Mouse (Mus musculus): Measurements from ENCODE around the gene Osbpl11. TPM values are rescaled to one million over a fixed set of nuclear protein-coding genes. Genes with fewer than 3 reads are reported as not detected.

Osbpl11 gene
- total RNA-seq, 2 experiments from 2014 or later: 18.2 to 18.3 TPM

- Histone ChIP-seq H3K4me3 (no peak overlapping the region), H3K27ac (no peak overlapping the region)
- no peak for DNase-seq (ENCODE audit: low spot score in 2 of 2)
- TF ChIP-seq CTCF (conservative IDR thresholded peaks at IDR 0.05): no peak
Observed at GRCm38 (mm10) chr16:33258530-33258929, 73.7 kb downstream of the Osbpl11 start.

GRCm38 (mm10) chr16:33259824-33260223 lies 75.0 kb downstream of the Osbpl11 start:
- no peak for TF ChIP-seq CTCF (conservative IDR thresholded peaks at IDR 0.05)
- Histone ChIP-seq H3K27ac (no peak overlapping the region), H3K4me3 (no peak overlapping the region)
- no peak for DNase-seq (ENCODE audit: low spot score in 2 of 2)

- Histone ChIP-seq H3K4me3 (no peak overlapping the region), H3K27ac (no peak overlapping the region)
- no peak for TF ChIP-seq CTCF (conservative IDR thresholded peaks at IDR 0.05)
- no peak for DNase-seq (ENCODE audit: low spot score in 2 of 2)
Observed at GRCm38 (mm10) chr16:33260825-33261224, 76.0 kb downstream of the Osbpl11 start.

GRCm38 (mm10) chr16:33261584-33262061 lies 76.8 kb downstream of the Osbpl11 start:
- H3K4me3 ChIP-seq: no peak overlapping the region
- no peak overlapping the region for H3K27ac ChIP-seq
- DNase-seq (ENCODE audit: low spot score in 2 of 2): no peak
- TF ChIP-seq CTCF (conservative IDR thresholded peaks at IDR 0.05): no peak

GRCm38 (mm10) chr16:33262096-33262495 lies 77.2 kb downstream of the Osbpl11 start:
- no peak overlapping the region for H3K4me3 ChIP-seq
- no peak overlapping the region for H3K27ac ChIP-seq
- no peak for DNase-seq (ENCODE audit: low spot score in 2 of 2)
- TF ChIP-seq CTCF (conservative IDR thresholded peaks at IDR 0.05): no peak

GRCm38 (mm10) chr16:33267616-33268253 lies 82.9 kb downstream of the Osbpl11 start:
- H3K27ac ChIP-seq: no peak overlapping the region
- no peak for DNase-seq (ENCODE audit: low spot score in 2 of 2)

GRCm38 (mm10) chr16:33271824-33272223 lies 87.0 kb downstream of the Osbpl11 start:
- H3K4me3 ChIP-seq: no peak overlapping the region
- no peak for TF ChIP-seq CTCF (conservative IDR thresholded peaks at IDR 0.05)
- DNase-seq (ENCODE audit: low spot score in 2 of 2): no peak
- H3K27ac ChIP-seq: no peak overlapping the region

More at GRCm38 (mm10) chr16:33267616-33268253, 82.9 kb downstream of the Osbpl11 start:
- TF ChIP-seq CTCF (conservative IDR thresholded peaks at IDR 0.05): no peak
- no peak overlapping the region for H3K4me3 ChIP-seq

- no peak for TF ChIP-seq CTCF (conservative IDR thresholded peaks at IDR 0.05)
- no peak for DNase-seq (ENCODE audit: low spot score in 2 of 2)
- H3K27ac ChIP-seq: no peak overlapping the region
- H3K4me3 ChIP-seq: no peak overlapping the region
Observed at GRCm38 (mm10) chr16:33283079-33283478, 98.2 kb downstream of the Osbpl11 start.

GRCm38 (mm10) chr16:33288536-33288935 lies 103.7 kb downstream of the Osbpl11 start:
- no peak for DNase-seq (ENCODE audit: low spot score in 2 of 2)
- Histone ChIP-seq H3K4me3 (no peak overlapping the region), H3K27ac (no peak overlapping the region)
- no peak for TF ChIP-seq CTCF (conservative IDR thresholded peaks at IDR 0.05)

- no peak for TF ChIP-seq CTCF (conservative IDR thresholded peaks at IDR 0.05)
- Histone ChIP-seq H3K4me3 (no peak overlapping the region), H3K27ac (no peak overlapping the region)
- no peak for DNase-seq (ENCODE audit: low spot score in 2 of 2)
Observed at GRCm38 (mm10) chr16:33289981-33290380, 105.1 kb downstream of the Osbpl11 start.

GRCm38 (mm10) chr16:33292241-33292640 lies 107.4 kb downstream of the Osbpl11 start:
- no peak for DNase-seq (ENCODE audit: low spot score in 2 of 2)
- TF ChIP-seq CTCF (conservative IDR thresholded peaks at IDR 0.05): no peak
- H3K4me3 ChIP-seq: no peak overlapping the region

More at GRCm38 (mm10) chr16:33292241-33292640, 107.4 kb downstream of the Osbpl11 start:
- no peak overlapping the region for H3K27ac ChIP-seq

Other genes starting within 250 kb of the Osbpl11 start
- 1 to 10 TPM; 4.8 to 5.4 TPM for gene Iqcg, start 128.9 kb upstream of the Osbpl11 start, total RNA-seq (2021)
- 100 to 1,000 TPM; 323 to 325 TPM for gene Rpl35a, start 128.6 kb upstream of the Osbpl11 start, total RNA-seq (2021)
- 10 to 100 TPM; 11.5 to 16.8 TPM for gene Lmln, start 122.5 kb upstream of the Osbpl11 start, total RNA-seq (2021)
- 10 to 100 TPM; 29.8 to 32.8 TPM for gene Snx4, start 66.4 kb downstream of the Osbpl11 start, total RNA-seq (2021)
- 100 to 1,000 TPM; 161 to 166 TPM for gene Zfp148, start 195.8 kb downstream of the Osbpl11 start, total RNA-seq (2021)